Mouse (Mus musculus): ENCODE data around the gene Ube2j2. TPM values are rescaled to one million over a fixed set of nuclear protein-coding genes. Genes with fewer than 3 reads are reported as not detected.

Gene Ube2j2
- 10 to 100 TPM; 72.4 to 81.4 TPM for total RNA-seq (2021)

- peak; percentile 98 for DNase-seq
Observed at GRCm38 (mm10) chr4:155943534-155944249, at the start of gene Ube2j2. Ube2j2 (plus strand) TSS chr4:155943831.

- DNase-seq, result peak; percentile 74
Observed at GRCm38 (mm10) chr4:155894311-155894881, 49.2 kb upstream of the Ube2j2 start.

GRCm38 (mm10) chr4:155895216-155895615 lies 48.4 kb upstream of the Ube2j2 start:
- DNase-seq, result peak; percentile 67

GRCm38 (mm10) chr4:155895826-155896225 lies 47.8 kb upstream of the Ube2j2 start:
- DNase-seq, result peak; percentile 5

GRCm38 (mm10) chr4:155896461-155896860 lies 47.2 kb upstream of the Ube2j2 start:
- peak; percentile 3 for DNase-seq

- DNase-seq, result no peak
Observed at GRCm38 (mm10) chr4:155898318-155898717, 45.3 kb upstream of the Ube2j2 start.

DNA sequence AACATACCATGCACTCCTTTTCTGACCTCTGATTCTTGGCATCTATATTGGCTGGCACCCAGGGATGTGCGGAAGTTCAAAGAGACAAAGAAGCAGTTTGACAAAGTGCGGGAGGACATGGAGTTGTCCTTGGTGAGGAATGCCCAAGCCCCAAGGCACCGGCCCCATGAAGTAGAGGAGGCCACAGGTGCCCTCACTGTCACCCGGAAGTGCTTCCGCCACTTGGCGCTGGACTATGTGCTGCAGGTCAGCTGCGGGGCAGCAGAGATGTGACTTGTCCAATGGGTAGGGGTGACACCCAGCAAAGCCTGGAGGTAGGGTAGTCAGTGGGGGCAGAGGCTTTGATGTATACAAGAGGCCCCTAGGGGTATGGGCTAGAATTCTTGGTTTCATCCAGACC lies 44.3 kb upstream of the Ube2j2 start:
- DNase-seq, result peak; percentile 4

GRCm38 (mm10) chr4:155901205-155901604 lies 42.4 kb upstream of the Ube2j2 start:
- peak; percentile 61 for DNase-seq

DNA sequence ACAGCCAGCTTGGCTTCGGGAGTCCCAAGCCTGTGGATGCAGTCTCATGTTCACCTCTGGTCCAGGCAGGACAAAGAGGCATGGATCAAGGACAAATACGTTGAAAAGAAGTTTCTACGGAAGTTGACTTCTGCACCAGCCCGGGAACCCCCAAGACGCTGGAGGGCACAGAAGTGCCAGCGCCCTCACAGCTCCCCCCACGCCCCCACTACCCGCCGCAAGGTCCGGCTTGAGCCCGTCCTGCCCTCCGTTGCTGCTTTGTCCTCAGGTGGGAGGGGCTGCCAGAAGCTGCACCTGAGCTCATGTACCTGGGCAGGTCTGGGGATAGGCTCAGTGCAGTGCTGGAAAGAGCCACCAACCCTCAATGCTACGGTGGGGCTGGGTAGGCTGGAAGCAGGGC lies 40.4 kb upstream of the Ube2j2 start:
- DNase-seq, result peak; percentile 3

DNA sequence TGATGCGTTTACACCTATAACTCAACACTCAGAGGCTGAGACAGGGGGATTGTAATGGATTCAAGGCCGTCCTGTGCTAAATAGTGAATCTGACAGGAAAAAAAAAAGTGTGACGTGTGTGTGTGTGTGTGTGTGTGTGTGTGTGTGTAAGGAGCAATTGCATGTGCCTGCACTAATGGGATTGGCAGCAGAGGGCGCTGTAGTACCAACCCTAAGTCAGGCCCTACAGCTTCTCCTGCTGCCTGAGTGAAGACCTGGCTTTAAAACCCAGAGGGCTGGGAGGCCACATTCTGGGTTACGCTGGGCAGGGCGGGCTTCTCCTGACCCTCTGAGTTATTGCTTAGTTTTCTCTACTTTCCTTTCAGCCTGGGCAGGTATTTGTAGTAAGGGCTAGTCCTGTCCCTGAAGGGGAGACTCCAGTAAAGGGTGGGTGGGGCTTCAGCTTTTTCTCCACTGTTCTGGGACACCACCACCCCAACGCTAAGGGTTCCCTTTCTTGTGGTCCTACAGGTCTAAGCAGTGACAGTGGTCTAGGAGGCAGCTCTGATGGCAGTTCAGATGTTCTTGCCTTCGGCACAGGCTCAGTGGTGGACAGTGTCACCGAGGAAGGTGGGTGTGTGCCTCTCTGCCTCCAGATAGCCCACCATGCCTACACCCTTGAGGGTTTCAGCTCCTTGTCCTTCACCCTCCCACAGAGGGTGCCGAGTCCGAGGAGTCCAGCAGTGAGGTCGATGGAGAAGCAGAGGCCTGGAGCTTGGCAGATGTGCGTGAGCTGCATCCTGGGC lies 39.1 kb upstream of the Ube2j2 start:
- peak; percentile 21 for DNase-seq

DNA sequence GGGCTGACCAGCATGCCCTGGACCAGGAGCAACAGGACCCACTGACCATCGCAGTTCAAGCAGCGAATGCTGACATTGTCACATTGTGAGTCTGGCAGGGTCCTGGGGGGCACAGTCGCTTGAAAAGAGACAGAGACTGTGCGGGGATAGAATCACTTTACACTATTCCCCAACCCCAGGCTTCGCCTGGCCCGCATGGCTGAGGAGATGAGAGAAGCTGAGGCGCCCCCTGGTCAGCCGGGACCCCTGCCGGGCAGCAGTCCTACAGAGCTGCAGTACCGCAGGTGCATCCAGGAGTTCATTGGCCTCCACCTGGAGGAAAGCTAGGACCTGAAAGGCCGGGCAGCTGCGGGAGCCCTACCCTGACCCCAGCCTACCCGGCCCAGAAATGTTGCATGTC lies 38.0 kb upstream of the Ube2j2 start:
- peak; percentile 5 for DNase-seq

DNA sequence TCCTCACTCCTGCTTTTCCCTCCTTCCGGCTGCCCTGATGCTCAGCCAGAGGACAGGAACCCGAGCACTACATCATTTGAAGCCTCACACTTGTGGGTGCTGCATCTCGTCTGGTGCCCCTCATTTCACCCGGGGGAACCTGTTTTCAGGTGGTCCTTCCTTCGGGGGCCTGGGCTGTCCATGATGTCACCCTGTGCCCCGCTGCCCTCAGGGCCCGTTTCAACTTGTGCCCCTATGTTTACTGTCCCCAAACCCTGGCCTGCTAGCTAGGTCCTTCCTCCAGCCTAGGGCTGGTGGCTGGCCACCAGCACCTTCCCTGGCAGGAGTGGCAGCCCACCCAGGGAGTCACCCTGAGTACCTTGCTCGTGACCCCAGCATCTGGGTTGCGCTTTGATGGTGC lies 37.5 kb upstream of the Ube2j2 start:
- peak; percentile 3 for DNase-seq

GRCm38 (mm10) chr4:155907003-155907402 lies 36.6 kb upstream of the Ube2j2 start:
- DNase-seq, result no peak

DNA sequence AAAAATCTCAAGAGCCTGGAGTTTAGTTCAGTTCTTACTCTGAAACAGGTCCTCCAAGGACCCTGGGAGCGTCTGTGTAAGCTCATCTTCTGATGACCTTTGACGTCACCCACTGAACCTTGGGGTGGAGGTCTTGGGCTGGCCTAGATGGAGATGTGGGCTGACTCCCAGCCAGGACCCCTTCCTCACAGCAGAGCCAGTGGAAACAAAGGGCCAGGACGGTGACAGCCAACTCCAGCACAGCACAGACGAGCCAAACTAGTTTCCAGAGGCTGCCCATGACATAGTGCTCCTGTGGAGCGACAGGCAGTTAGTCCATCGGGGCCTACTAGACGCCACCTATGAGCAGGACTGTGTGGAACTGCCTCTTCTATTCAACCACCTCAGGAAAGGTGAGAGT lies 35.4 kb upstream of the Ube2j2 start:
- peak; percentile 4 for DNase-seq

DNA sequence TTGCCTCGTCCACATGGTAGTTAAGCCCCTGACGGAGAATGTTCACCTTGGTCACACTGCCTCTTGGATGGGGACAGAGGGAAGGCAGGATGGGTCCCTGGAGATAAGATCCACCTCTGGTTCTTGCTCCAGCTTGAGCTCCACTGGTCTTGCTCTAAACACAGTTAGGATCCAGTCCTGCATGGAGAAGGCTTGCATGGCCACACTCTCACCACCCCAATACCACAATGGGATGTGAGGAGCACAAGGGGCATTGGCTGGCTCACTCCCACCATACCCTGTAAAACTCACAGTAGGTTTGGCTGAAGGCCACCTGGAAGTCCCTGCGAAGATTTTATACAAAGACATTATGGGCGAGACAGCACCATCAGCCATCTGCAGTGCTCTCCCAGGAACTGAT lies 34.9 kb upstream of the Ube2j2 start:
- DNase-seq, result peak; percentile 3

GRCm38 (mm10) chr4:155932031-155932430 lies 11.6 kb upstream of the Ube2j2 start:
- DNase-seq, result no peak

DNA sequence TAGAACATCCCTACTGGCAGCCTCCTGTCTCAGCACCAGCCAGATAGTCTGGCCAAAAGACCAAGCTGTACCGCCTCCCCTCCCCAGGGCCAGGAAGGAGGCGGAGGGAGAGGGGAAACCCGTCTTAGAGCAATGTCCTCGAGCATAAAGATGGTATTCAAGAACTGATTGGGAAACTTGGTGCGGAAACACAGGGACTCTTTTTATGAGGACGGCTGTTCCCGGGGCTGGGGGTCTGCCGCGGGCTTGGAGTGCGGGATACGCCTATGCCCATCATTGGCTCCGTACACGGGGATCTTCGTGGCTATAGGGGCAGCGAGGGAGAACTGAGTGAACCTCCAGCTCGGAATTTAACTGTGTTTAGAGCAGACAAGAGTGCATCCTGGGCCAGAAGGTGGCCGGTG lies 580 bp upstream of the Ube2j2 start:
- DNase-seq, result peak; percentile 58

- peak; percentile 14 for DNase-seq
Observed at GRCm38 (mm10) chr4:155944271-155944670, 640 bp downstream of the Ube2j2 start.

DNA sequence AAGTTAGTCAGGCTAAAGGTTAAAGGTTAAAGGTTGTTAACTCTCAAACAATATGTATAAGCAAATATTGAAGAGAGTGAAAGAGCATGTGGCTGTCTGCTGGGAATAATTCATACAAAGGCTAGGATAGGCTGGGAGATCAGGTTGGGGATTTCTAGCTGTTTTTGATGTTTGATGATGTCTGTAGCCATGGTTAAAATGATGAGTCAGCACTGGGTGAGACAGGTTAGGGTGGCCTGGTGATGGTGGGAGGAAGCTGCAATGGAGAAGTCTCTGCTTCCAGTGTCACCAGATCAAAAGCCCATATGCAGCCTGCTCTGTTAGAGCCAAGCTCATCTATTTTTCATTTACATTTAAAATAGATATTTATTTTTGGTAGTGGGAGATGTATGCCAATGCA lies 3.5 kb downstream of the Ube2j2 start:
- DNase-seq, result no peak

GRCm38 (mm10) chr4:155955491-155955890 lies 11.9 kb downstream of the Ube2j2 start:
- no peak for DNase-seq

GRCm38 (mm10) chr4:155959275-155959674 lies 15.6 kb downstream of the Ube2j2 start:
- peak; percentile 83 for DNase-seq

DNA sequence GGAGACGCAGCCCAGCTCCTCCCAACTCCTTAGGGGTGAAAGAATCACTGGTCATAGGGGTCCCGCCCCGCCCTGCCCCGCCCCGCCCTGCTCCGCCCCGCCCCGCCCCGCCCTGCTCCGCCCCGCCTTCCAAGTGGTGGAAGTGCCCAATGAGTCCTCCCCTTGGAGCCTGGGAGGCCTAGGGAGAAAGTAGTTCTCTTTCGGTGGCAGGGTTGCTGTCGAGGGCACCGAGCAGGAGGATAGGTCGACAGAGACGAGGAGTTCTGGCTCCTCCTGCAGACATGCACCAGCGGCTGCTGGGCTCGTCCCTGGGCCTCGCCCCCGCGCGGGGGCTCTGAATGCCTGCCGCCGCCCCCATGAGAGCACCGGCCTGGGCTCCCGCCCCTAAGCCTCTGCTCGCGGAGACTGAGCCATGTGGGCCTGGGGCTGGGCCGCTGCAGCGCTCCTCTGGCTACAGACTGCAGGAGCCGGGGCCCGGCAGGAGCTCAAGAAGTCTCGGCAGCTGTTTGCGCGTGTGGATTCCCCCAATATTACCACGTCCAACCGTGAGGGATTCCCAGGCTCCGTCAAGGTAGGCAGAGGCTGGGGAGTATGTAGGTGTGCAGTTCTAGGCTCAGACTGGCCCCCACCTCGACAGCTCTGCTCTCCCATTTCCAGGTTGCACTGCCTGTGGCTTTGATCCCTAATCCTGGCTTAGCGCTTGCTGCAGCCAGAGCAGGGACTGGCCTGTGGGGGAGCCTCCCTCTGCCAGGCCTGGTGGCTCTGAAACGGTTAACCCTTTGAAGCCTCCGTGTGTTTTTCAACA lies 18.7 kb downstream of the Ube2j2 start, which contains the start of gene C1qtnf12:
Gene C1qtnf12 (plus strand): TSS at position 152 of the 805 bp plus-strand sequence.
- peak; percentile 52 for DNase-seq

DNA sequence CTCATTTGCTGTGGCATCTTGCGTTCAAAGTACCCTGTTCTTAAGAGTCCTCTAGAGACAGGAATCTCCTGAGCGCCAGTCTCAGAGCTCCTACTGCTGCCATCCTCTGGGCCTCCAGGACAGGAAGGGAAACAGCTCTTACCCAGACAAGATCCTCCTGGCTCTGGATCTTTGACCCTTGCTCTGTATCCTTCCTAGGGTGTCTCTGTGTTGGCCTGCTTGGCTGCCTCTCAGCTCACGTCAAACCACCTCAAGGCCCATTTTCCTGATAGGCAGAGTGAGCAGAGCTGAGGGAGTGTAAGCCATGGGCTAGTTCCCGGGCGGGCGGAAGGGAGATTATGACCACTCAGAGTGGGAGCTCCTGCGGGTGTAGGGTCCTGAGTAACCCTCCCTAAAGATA lies 19.5 kb downstream of the Ube2j2 start:
- DNase-seq, result no peak
